Mouse (Mus musculus) C2C12 (cell line): Measurements from ENCODE around the gene F830045P16Rik. TPM values are rescaled to one million over a fixed set of nuclear protein-coding genes. Genes with fewer than 3 reads are reported as not detected.

Source experiments
- H3K27me3 ChIP-seq: one replicate; pipeline ENCODE4 v1.6.1; 2011; ENCODE audit not compliant: control insufficient read depth, insufficient read depth, insufficient read length
- H3K36me3 ChIP-seq: one replicate; pipeline ENCODE4 v1.6.1; 2011; ENCODE audit not compliant: control insufficient read depth, insufficient read depth
- H3K4me3 ChIP-seq: one replicate; pipeline ENCODE4 v1.5.1; 2011; ENCODE audit warnings: mild to moderate bottlenecking, control low read depth; ENCODE audit not compliant: poor library complexity, insufficient read depth, severe bottlenecking
- H3K79me2 ChIP-seq: one replicate; pipeline ENCODE4 v1.6.1; 2011; ENCODE audit not compliant: control insufficient read depth, insufficient read depth
- H3K79me3 ChIP-seq: one replicate; pipeline ENCODE4 v1.6.1; 2011; ENCODE audit warnings: low read depth, control low read depth
- H3ac ChIP-seq: one replicate; pipeline ENCODE3; 2011; ENCODE audit warnings: low read depth; ENCODE audit not compliant: control insufficient read depth, insufficient read length
- CEBPB ChIP-seq: IDR thresholded peaks from one replicate; pipeline ENCODE4 v1.6.1; 2011; ENCODE audit warnings: low read depth, mild to moderate bottlenecking, control low read depth, moderate library complexity
- CTCF ChIP-seq: IDR thresholded peaks from one replicate; pipeline ENCODE4 v1.5.1; 2011; ENCODE audit not compliant: control insufficient read depth, insufficient read depth, insufficient read length
- FOSL1 ChIP-seq: IDR thresholded peaks from one replicate; pipeline ENCODE4 v1.8.0; 2011; ENCODE audit warnings: mild to moderate bottlenecking, low read length; ENCODE audit not compliant: poor library complexity, insufficient read depth, severe bottlenecking
- MAX ChIP-seq: IDR thresholded peaks from one replicate; pipeline ENCODE4 v1.6.1; 2011; ENCODE audit warnings: mild to moderate bottlenecking, control low read depth
- MYOD1 ChIP-seq: IDR thresholded peaks from one replicate; pipeline ENCODE4 v1.6.1; 2011; ENCODE audit warnings: low read depth; ENCODE audit not compliant: control insufficient read depth, insufficient read length
- MYOG ChIP-seq: IDR thresholded peaks from one replicate; pipeline ENCODE4 v1.6.1; 2011; ENCODE audit not compliant: control insufficient read depth, insufficient read length; ENCODE audit errors: extremely low read depth
- USF1 ChIP-seq: IDR thresholded peaks from one replicate; pipeline ENCODE4 v1.6.1; 2011; ENCODE audit warnings: low read depth, mild to moderate bottlenecking, control low read depth, moderate library complexity
- polyA plus RNA-seq: library from polyadenylated mRNA; unstranded; fragments of >200 nt; fragmentation: generic; extraction: Trizol; gene quantifications from one replicate; pipeline ENCODE4 v1.2.1, GENCODE M21; 2012; ENCODE audit warnings: missing spikeins

F830045P16Rik gene
- polyA plus RNA-seq, 1 experiment = not detected

DNA sequence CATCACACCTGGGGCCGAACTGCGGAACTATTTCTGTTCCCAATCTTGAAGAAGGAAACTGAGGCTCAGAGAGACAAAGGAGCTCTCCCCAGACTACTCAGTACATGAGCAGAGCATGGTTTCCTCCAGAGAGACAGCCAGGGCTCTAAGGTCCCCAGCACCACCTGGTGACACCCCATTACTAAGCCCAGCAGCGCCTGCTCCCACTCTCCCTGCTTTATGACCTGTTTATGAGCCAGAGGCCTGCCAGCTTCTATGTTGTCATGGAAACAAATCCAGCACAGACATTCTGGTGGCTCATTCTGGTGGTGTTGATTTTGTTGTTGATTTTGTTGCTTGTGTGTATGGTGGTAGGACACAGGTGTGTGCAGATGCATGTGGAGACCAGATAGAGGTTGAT is 3.6 kb upstream of the F830045P16Rik start:
- Histone ChIP-seq H3K27me3 (peaks cover 11% of the 10 kb centered on the region), H3K79me2 (no peaks in the 10 kb centered on the region), H3K4me3 (no peak overlapping the region), H3K79me3 (no peaks in the 10 kb centered on the region), H3K36me3 (no peaks in the 10 kb centered on the region), H3ac (no peak overlapping the region)
- TF ChIP-seq CTCF (no peak), MYOD1 (no peak), USF1 (no peak), FOSL1 (no peak), MYOG (no peak), CEBPB (no peak), MAX (no peak)

DNA sequence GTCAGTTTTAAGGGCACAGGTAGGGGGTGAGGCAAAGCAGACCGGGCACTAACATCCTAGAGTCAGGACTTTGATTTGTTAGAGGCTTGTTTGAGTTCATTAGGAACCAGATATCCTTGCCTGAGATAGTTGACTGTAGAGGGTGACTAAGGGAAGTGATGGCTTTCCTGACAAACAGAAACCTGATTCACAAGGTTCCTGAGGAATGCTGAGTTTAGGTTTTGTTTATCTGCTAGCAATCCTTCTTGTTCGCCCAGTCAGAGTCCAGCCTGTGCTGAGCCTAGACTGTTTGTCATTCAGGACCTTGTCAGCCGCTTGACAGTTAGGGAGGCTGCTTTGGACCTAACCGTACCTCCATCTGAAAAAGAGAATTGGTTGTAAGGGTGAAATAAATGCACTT is 2.8 kb upstream of the F830045P16Rik start:
- Histone ChIP-seq H3K79me3 (no peaks in the 10 kb centered on the region), H3ac (no peak overlapping the region), H3K4me3 (no peak overlapping the region), H3K36me3 (no peaks in the 10 kb centered on the region), H3K79me2 (no peaks in the 10 kb centered on the region), H3K27me3 (peaks cover 8% of the 10 kb centered on the region)
- TF ChIP-seq USF1 (no peak), MYOG (no peak), CEBPB (no peak), CTCF (no peak), MAX (no peak), MYOD1 (no peak), FOSL1 (no peak)

DNA sequence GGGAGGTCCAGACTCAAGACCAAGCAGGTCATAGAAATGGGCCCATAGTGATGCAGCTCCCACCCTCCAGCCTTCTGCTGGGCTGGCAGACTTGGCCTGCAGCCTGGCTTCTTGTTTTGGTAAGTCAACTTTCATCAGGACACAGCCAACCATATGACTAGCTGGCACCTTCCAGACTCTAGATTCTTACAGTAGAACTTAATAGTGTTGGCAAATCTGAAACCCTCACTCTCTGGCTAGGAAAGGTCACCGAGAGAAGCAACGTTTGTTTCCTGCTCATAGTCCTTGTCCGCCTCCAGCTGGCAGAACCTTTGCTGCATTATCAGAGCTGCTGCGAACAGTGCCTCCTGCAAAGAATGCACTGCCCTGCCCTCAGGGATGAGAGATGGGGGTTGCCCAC is 1.5 kb upstream of the F830045P16Rik start:
- Histone ChIP-seq H3K27me3 (peaks cover 8% of the 10 kb centered on the region), H3ac (no peak overlapping the region), H3K79me3 (no peaks in the 10 kb centered on the region), H3K36me3 (no peaks in the 10 kb centered on the region), H3K4me3 (no peak overlapping the region), H3K79me2 (no peaks in the 10 kb centered on the region)
- no peak for TF ChIP-seq MYOG
- TF ChIP-seq FOSL1 = no peak
- TF ChIP-seq CEBPB = no peak
- no peak for TF ChIP-seq CTCF
- TF ChIP-seq MAX = no peak
- TF ChIP-seq MYOD1 = no peak
- no peak for TF ChIP-seq USF1

GRCm38 (mm10) chr2:129537360-129537759 is 958 bp upstream of the F830045P16Rik start:
- H3K27me3 ChIP-seq = peaks cover 8% of the 10 kb centered on the region
- TF ChIP-seq FOSL1 = no peak
- no peak for TF ChIP-seq CEBPB
- no peak for TF ChIP-seq MYOG
- no peak for TF ChIP-seq MAX
- TF ChIP-seq CTCF = no peak
- TF ChIP-seq MYOD1 = no peak
- no peak for TF ChIP-seq USF1
- H3ac ChIP-seq = no peak overlapping the region
- no peak overlapping the region for H3K4me3 ChIP-seq
- no peaks in the 10 kb centered on the region for H3K79me2 ChIP-seq
- H3K36me3 ChIP-seq = no peaks in the 10 kb centered on the region
- H3K79me3 ChIP-seq = no peaks in the 10 kb centered on the region

GRCm38 (mm10) chr2:129536926-129537325 is 524 bp upstream of the F830045P16Rik start:
- no peak overlapping the region for H3ac ChIP-seq
- H3K4me3 ChIP-seq = no peak overlapping the region
- no peaks in the 10 kb centered on the region for H3K79me3 ChIP-seq
- H3K36me3 ChIP-seq = no peaks in the 10 kb centered on the region
- TF ChIP-seq CTCF (no peak), FOSL1 (no peak), MYOG (no peak), CEBPB (no peak), USF1 (no peak), MYOD1 (no peak), MAX (no peak)
- no peaks in the 10 kb centered on the region for H3K79me2 ChIP-seq
- H3K27me3 ChIP-seq = peaks cover 8% of the 10 kb centered on the region

DNA sequence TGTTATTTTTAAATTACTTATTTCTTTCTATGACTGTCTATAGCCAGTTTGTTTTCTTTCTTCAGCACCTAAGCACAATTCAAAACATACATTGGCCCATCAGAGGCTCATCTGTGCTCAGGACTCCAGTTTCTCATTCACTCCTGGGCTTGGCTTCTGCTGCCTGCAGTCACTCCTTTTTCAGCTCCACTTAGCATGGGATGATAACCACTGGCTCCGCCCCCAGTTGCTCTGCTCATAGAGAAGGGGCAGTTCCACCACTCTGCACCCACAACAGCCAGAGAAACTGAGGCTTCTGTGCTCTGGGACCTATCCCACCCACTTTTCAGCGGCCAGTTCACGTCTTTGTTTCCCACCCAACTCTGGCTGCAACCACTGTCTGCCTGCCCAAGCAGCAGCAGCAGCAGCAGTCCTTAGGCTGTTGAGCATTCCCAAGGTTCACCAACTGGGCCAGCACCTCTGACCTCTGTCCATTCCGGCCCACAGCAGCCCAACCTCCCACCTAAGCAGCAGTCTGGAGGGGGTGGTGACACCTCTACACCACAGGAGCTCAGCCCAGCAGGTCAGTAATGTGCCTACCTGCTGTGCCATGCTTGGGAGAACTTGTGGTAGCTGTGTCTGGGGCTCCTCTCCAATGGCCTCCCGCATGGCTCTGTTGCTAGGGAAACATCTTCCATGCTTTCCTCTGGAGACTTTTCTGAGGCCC is 1.4 kb downstream of the F830045P16Rik start:
- H3K79me2 ChIP-seq = no peaks in the 10 kb centered on the region

More for the DNA sequence above, 1.4 kb downstream of the F830045P16Rik start:
- TF ChIP-seq CEBPB = no peak
- Histone ChIP-seq H3K36me3 (no peaks in the 10 kb centered on the region), H3ac (no peak overlapping the region), H3K27me3 (peaks cover 8% of the 10 kb centered on the region), H3K79me3 (no peaks in the 10 kb centered on the region), H3K4me3 (no peak overlapping the region)
